Mouse (Mus musculus): ENCODE results near the gene Nrip3. TPM values are rescaled to one million over a fixed set of nuclear protein-coding genes. Genes with fewer than 3 reads are reported as not detected.

Nrip3 gene
- total and polyA plus RNA-seq, 3 experiments = 0.04 TPM; not detected in 2

- DNase-seq (ENCODE audit: extremely low read depth) = no peak
These were observed 13.7 kb upstream of the Nrip3 start for GRCm38 (mm10) chr7:109795564-109795963.

GRCm38 (mm10) chr7:109794556-109794955 is 12.7 kb upstream of the Nrip3 start:
- H3K79me2 ChIP-seq (replicated peaks; ENCODE audit: control insufficient read depth, extremely low read depth, insufficient read depth, poor library complexity, severe bottlenecking) = no peaks in the 10 kb centered on the region
- no peak overlapping the region for H3K4me2 ChIP-seq (ENCODE audit: insufficient read depth, low read depth, poor library complexity, severe bottlenecking)
- no peak overlapping the region for H3K4me3 ChIP-seq (replicated peaks in 1 of 3; ENCODE audit: low read depth in 2 of 3, low read length in 2 of 3, poor library complexity in 1 of 3)
- no peak overlapping the region for H3K27ac ChIP-seq (ENCODE audit: insufficient read depth, low read depth)
- no peaks in the 10 kb centered on the region for H3K27me3 ChIP-seq (replicated peaks)
- in situ Hi-C loops (cut with MboI; ENCODE audit: low pct_ligation_motif_present, low pct_unique_long_range_greater_than_20kb, low sequenced_read_pairs) = loop anchor here (10.0 kb wide), 1 partner anchor 90 kb away; no protein-coding TSS in a partner anchor
- H3K9ac ChIP-seq (ENCODE audit: insufficient read depth, low read depth) = no peak overlapping the region
- no peak for DNase-seq (ENCODE audit: extremely low read depth)
- H3K36me3 ChIP-seq (replicated peaks in 1 of 2; ENCODE audit: control insufficient read depth in 1 of 2, insufficient read depth in 1 of 2, low read length in 1 of 2) = no peaks in the 10 kb centered on the region
- peaks cover 0 to 12% of the 10 kb centered on the region in 2 experiments; a peak in 3 of 4 replicates for H3K4me1 ChIP-seq (ENCODE audit: control insufficient read depth in 1 of 2, insufficient read depth in 2 of 2)
- TF ChIP-seq MAZ (IDR thresholded peaks at IDR 0.05; ENCODE audit: low read depth, low read length) (no peak), MAFK (IDR thresholded peaks at IDR 0.05; ENCODE audit: insufficient replicate concordance, low read length) (no peak), RCOR1 (conservative IDR thresholded peaks at IDR 0.05; ENCODE audit: low read depth, low read length) (no peak), ETS1 (conservative IDR thresholded peaks at IDR 0.05; ENCODE audit: low read depth, low read length) (no peak), ZNF384 (IDR thresholded peaks at IDR 0.05; ENCODE audit: low read depth, low read length) (no peak), SIN3A (IDR thresholded peaks at IDR 0.05; ENCODE audit: low read length) (no peak), PAX5 (IDR thresholded peaks at IDR 0.05; ENCODE audit: low read length) (no peak)
- dilution Hi-C loops (cut with MboI; ENCODE audit: extremely low pct_ligation_motif_present, extremely low pct_unique_long_range_greater_than_20kb, low sequenced_read_pairs) = no loop called here
- H3K9me3 ChIP-seq (replicated peaks; ENCODE audit: low read length) = no peaks in the 10 kb centered on the region

More at GRCm38 (mm10) chr7:109795564-109795963, 13.7 kb upstream of the Nrip3 start:
- H3K9me3 ChIP-seq (replicated peaks; ENCODE audit: low read length) = no peaks in the 10 kb centered on the region
- no peaks in the 10 kb centered on the region for H3K79me2 ChIP-seq (replicated peaks; ENCODE audit: control insufficient read depth, extremely low read depth, insufficient read depth, poor library complexity, severe bottlenecking)
- H3K4me1 ChIP-seq (ENCODE audit: control insufficient read depth in 1 of 2, insufficient read depth in 2 of 2) = peaks cover 0 to 12% of the 10 kb centered on the region in 2 experiments; a peak in 3 of 4 replicates
- H3K27me3 ChIP-seq (replicated peaks) = no peaks in the 10 kb centered on the region
- H3K4me3 ChIP-seq (replicated peaks in 1 of 3; ENCODE audit: low read depth in 2 of 3, low read length in 2 of 3, poor library complexity in 1 of 3) = no peak overlapping the region
- dilution Hi-C loops (cut with MboI; ENCODE audit: extremely low pct_ligation_motif_present, extremely low pct_unique_long_range_greater_than_20kb, low sequenced_read_pairs) = no loop called here
- H3K9ac ChIP-seq (ENCODE audit: insufficient read depth, low read depth) = no peak overlapping the region
- in situ Hi-C loops (cut with MboI; ENCODE audit: low pct_ligation_motif_present, low pct_unique_long_range_greater_than_20kb, low sequenced_read_pairs) = loop anchor here (10.0 kb wide), 1 partner anchor 89 kb away; no protein-coding TSS in a partner anchor
- no peak for TF ChIP-seq GABPA (IDR thresholded peaks at IDR 0.05; ENCODE audit: insufficient replicate concordance, low read depth, low read length)
- TF ChIP-seq CTCF (conservative IDR thresholded peaks at IDR 0.05 in 1 of 2, IDR thresholded peaks at IDR 0.05 in 1 of 2; ENCODE audit: low read depth in 2 of 2, low read length in 2 of 2) = no peak
- no peak for TF ChIP-seq ZMIZ1 (IDR thresholded peaks at IDR 0.05; ENCODE audit: low read depth, low read length)
- no peak for TF ChIP-seq E2F4 (IDR thresholded peaks at IDR 0.05; ENCODE audit: insufficient replicate concordance, low read depth, low read length)
- no peak for TF ChIP-seq JUN (IDR thresholded peaks at IDR 0.05; ENCODE audit: insufficient read depth, low read depth, low read length)
- TF ChIP-seq MAZ (IDR thresholded peaks at IDR 0.05; ENCODE audit: low read depth, low read length) = no peak
- no peak for TF ChIP-seq BHLHE40 (IDR thresholded peaks at IDR 0.05; ENCODE audit: low read depth, low read length)
- TF ChIP-seq SMC3 (IDR thresholded peaks at IDR 0.05; ENCODE audit: low read depth, low read length) = no peak
- TF ChIP-seq ELF1 (IDR thresholded peaks at IDR 0.05; ENCODE audit: low read depth, low read length) = no peak
- TF ChIP-seq NRF1 (IDR thresholded peaks at IDR 0.05; ENCODE audit: low read depth, low read length) = no peak
- no peak for TF ChIP-seq ETS1 (conservative IDR thresholded peaks at IDR 0.05; ENCODE audit: low read depth, low read length)
- TF ChIP-seq HCFC1 (IDR thresholded peaks at IDR 0.05; ENCODE audit: low read depth, low read length) = no peak
- no peak for TF ChIP-seq TBP (conservative IDR thresholded peaks at IDR 0.05; ENCODE audit: low read depth, low read length)
- no peak for TF ChIP-seq MYC (IDR thresholded peaks at IDR 0.05; ENCODE audit: low read depth, low read length)
- no peak overlapping the region for H3K27ac ChIP-seq (ENCODE audit: insufficient read depth, low read depth)
- no peak overlapping the region for H3K4me2 ChIP-seq (ENCODE audit: insufficient read depth, low read depth, poor library complexity, severe bottlenecking)
- no peaks in the 10 kb centered on the region for H3K36me3 ChIP-seq (replicated peaks in 1 of 2; ENCODE audit: control insufficient read depth in 1 of 2, insufficient read depth in 1 of 2, low read length in 1 of 2)
